Mouse (Mus musculus): ENCODE measurements around the gene Txn2. TPM values are rescaled to one million over a fixed set of nuclear protein-coding genes. Genes with fewer than 3 reads are reported as not detected.

Txn2 gene
- polyA plus RNA-seq, 1 experiment from 2014 or later, result 315 TPM

DNA sequence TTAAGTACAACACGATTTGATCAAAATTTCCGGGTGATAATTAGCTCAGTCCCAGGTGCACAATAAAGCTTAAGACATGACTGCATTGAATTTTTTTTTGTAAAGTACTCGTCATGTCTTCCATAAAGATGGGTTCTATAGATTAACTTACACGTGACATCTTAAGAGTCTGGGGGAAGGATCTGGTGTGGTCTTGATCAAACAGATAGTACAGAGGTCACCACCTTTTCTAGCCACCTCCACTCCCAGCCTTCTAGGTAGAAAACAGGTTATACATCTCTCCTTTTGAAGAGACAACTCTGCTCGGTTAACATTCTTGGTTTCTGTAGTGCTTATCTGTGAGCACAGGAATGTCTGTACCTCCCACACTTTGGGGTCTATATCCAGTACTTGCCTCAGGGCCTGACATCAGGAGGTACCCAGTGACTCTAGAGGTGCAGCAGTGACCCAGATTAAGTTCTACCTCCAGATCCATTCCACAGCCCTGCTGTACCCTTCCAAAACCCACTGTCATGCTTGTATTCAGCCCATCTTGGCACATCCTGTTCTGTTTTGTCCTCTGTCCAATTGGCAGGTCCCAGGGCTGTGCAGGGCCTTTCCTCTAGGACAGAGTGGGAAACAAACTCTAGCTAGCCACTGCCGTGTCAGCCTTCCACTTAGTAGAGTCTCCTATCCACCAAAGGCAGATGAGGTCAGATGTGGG is 2.3 kb upstream of the Txn2 start:
- 0 out of 2 replicates have a peak, but pooled peaks cover 8% of the 10 kb centered on the region for H3K27me3 ChIP-seq (ENCODE audit: insufficient read depth, poor library complexity, severe bottlenecking)
- peaks cover 25% of the 10 kb centered on the region for H3K4me1 ChIP-seq
- no peaks in the 10 kb centered on the region for H3K9me3 ChIP-seq
- WGBS, result 65% methylated on average over 6 of the region's 6 CpGs
- no peak overlapping the region for H3K4me3 ChIP-seq
- no peak for DNase-seq (ENCODE audit: low spot score)
- H3K27ac ChIP-seq, result no peak overlapping the region
- H3K36me3 ChIP-seq, result peaks cover 16% of the 10 kb centered on the region; the same call in 1 of the 2 replicates

DNA sequence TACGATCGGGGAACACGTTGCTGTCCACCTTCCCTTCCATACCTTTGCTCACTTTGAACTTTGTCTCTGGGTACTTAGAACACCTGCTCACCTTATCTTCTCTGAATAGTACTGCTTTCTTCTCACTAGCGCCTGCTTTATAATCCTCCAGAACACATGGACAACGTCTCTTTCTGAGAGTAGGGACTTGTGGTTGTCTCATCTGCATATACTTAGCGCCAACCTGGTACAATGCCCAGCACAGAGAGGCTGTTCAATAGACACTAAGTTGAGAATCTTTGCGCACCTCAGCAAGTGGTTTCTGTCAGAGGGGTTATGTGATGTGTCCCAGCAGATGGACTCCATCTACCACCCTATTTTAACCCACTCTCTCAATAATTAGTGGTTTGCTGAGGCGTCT is 998 bp upstream of the Txn2 start:
- H3K9me3 ChIP-seq, result no peaks in the 10 kb centered on the region
- peak overlapping the region; percentile 81 for H3K4me3 ChIP-seq
- peaks cover 25% of the 10 kb centered on the region for H3K4me1 ChIP-seq
- no peak for DNase-seq (ENCODE audit: low spot score)
- H3K27me3 ChIP-seq (ENCODE audit: insufficient read depth, poor library complexity, severe bottlenecking), result 0 out of 2 replicates have a peak, but pooled peaks cover 3% of the 10 kb centered on the region
- WGBS, result 54% methylated on average over 8 of the region's 8 CpGs
- 0 out of 2 replicates have a peak overlapping the region, but pooled peaks have one; percentile 94 for H3K27ac ChIP-seq
- H3K36me3 ChIP-seq, result peaks cover 26% of the 10 kb centered on the region

DNA sequence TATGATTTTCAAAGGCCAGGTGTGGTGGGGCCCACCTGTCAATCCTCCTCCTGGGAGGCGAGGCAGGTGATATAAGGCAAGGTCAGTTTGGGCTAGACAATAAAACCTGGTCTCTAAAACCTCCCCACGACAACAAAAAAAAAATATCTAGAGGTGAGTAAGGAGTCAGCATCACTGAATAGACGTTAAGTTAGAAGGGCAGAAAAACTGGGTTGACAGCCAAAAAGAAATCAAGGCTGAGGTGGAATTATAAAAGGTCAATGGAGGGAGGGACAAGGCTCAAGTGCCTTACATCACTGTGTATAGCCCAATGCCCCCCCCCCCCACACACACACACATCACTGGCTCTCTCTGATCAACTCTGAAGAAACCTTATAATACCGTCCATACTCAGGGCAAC is 715 bp downstream of the Txn2 start:
- Histone ChIP-seq H3K9me3 (no peaks in the 10 kb centered on the region), H3K4me3 (peak overlapping the region; percentile 81), H3K36me3 (peaks cover 42% of the 10 kb centered on the region), H3K27ac (peak overlapping the region; percentile 94), H3K4me1 (peaks cover 16% of the 10 kb centered on the region), H3K27me3 (ENCODE audit: insufficient read depth, poor library complexity, severe bottlenecking) (no peaks in the 10 kb centered on the region)
- no peak for DNase-seq (ENCODE audit: low spot score)
- WGBS, result 30% methylated on average over 4 of the region's 4 CpGs

DNA sequence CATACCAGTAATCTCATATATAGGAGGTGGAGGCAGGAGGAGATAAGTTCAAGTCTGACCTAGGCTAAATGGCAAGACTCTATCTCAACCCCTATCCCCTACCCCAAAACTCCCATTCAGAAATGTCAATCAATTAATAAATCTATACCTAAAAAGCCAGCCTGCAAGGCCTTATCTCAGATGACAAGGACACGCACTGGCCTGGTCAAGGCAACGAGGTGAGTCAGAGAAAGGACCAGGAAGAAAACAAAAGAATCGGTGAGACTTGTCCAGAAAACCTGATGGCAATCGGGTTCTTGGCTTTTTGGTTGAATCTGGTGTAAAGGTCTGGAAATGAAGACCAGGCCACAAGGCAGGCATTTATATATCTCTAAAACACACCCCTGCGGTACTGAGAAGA is 1.9 kb downstream of the Txn2 start:
- H3K4me3 ChIP-seq, result no peak overlapping the region
- H3K9me3 ChIP-seq, result no peaks in the 10 kb centered on the region
- DNase-seq (ENCODE audit: low spot score), result no peak
- no peaks in the 10 kb centered on the region for H3K27me3 ChIP-seq (ENCODE audit: insufficient read depth, poor library complexity, severe bottlenecking)
- no peak overlapping the region for H3K27ac ChIP-seq
- peaks cover 16% of the 10 kb centered on the region for H3K4me1 ChIP-seq
- peaks cover 53% of the 10 kb centered on the region for H3K36me3 ChIP-seq
- 91% methylated on average over 5 of the region's 5 CpGs for WGBS

DNA sequence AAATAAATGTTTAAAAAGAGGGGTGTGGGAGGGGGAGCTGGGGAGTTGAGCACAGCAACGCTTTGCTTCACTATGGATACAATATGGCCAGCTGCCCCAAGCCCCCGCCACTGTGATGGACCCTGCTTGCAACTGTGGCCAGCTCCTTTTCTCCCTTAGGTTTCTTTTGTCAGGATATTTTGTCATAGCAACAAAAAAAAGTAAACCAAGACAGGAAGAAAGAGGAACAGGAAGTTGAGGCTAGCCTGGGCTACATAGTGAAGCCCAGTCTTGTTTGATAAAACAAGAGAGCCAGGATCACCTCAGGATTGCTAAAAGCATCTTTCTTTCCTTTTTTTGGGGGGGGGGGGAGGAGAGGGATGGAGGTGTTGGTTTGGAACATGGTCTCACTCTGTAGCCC is 3.6 kb downstream of the Txn2 start:
- H3K36me3 ChIP-seq, result peaks cover 69% of the 10 kb centered on the region
- DNase-seq (ENCODE audit: low spot score), result no peak
- no peak overlapping the region for H3K27ac ChIP-seq
- H3K4me1 ChIP-seq, result peaks cover 21% of the 10 kb centered on the region
- WGBS, result 94% methylated on average over 2 of the region's 2 CpGs
- H3K4me3 ChIP-seq, result no peak overlapping the region
- no peaks in the 10 kb centered on the region for H3K27me3 ChIP-seq (ENCODE audit: insufficient read depth, poor library complexity, severe bottlenecking)
- H3K9me3 ChIP-seq, result no peaks in the 10 kb centered on the region

DNA sequence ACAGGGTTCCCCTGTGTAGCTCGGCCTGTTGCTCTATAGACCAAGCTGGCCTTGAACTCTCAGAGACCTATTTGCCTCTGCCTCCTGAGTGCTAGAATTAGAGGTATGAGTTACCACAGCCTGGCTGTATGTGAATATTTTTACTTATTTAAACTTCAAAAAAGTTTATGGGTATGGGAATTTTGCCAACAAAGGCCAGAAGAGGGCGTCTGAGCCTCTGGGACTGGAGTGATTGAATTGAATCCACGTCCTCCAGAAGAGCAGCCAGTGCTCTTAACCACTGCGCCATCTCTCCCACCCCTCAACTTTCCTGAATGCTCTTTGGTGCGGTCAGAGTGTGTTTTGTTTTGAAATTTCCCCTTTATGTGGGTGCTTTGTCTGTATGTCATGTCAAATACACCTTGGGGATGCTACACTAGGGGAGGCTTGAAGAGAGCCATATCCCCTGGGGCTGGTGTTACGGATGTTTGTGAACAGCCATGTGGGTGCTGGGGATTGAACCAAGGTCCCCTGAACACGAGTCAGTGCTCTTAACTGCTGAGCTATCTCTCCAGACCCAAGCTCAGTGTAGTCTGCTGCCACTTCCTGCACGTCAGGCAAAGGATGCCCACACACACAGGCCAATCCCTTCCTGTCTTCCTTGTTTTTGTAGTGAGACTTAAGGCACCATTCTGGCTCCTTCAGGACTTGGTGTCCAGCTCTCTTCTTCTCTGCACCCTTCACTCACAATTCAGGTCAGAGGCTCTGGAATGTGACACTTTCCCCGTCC is 5.4 kb downstream of the Txn2 start:
- no peak for DNase-seq (ENCODE audit: low spot score)
- H3K36me3 ChIP-seq, result peaks cover 85% of the 10 kb centered on the region
- no peaks in the 10 kb centered on the region for H3K27me3 ChIP-seq (ENCODE audit: insufficient read depth, poor library complexity, severe bottlenecking)
- WGBS, result 72% methylated on average over 9 of the region's 9 CpGs
- H3K9me3 ChIP-seq, result no peaks in the 10 kb centered on the region
- no peak overlapping the region for H3K4me3 ChIP-seq
- H3K27ac ChIP-seq, result no peak overlapping the region
- H3K4me1 ChIP-seq, result peaks cover 12% of the 10 kb centered on the region

DNA sequence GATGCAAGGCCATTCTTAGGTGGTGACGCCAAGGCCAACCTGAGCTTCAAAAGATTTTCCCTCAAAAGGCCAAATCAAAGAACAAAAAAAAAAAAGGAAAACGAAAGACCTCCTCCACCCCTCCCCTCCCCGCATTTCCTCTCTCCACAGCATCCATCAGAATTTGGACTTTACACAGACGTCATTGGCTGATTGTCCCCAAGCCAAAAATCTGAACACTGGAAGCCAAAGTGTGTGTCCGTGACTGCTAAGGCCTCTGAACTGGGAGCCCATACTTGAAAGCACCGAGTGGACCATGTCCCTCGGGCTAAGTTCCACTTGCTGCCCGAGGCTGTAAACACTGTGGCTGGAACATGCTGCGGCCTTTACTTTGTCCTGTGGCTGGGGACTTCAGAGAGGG is 6.1 kb downstream of the Txn2 start:
- no peaks in the 10 kb centered on the region for H3K9me3 ChIP-seq
- WGBS, result 84% methylated on average over 9 of the region's 9 CpGs

DNA sequence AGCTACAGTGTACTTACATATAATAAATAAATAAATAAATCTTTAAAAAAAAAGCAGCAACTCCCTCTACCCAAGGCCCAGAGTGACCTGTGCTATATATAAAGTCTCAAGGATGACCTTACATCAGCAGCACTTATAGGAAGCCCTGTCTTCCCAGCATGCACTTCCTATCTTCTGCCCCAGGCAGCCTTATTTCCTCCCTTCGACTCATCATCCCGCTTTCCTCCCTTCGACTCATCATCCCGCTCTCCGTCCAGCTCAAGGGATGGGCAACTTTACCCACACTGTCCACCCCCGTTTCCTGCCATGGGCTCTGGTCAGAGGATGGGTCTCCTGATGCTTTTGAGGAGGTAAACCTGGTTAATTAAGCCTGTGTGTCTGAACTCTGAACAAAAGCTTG is 7.2 kb downstream of the Txn2 start:
- 89% methylated on average over 6 of the region's 6 CpGs for WGBS

More for the DNA sequence above, 6.1 kb downstream of the Txn2 start:
- no peak for DNase-seq (ENCODE audit: low spot score)
- H3K27me3 ChIP-seq (ENCODE audit: insufficient read depth, poor library complexity, severe bottlenecking), result no peaks in the 10 kb centered on the region
- peaks cover 92% of the 10 kb centered on the region for H3K36me3 ChIP-seq
- no peak overlapping the region for H3K27ac ChIP-seq
- peaks cover 8% of the 10 kb centered on the region for H3K4me1 ChIP-seq
- no peak overlapping the region for H3K4me3 ChIP-seq

DNA sequence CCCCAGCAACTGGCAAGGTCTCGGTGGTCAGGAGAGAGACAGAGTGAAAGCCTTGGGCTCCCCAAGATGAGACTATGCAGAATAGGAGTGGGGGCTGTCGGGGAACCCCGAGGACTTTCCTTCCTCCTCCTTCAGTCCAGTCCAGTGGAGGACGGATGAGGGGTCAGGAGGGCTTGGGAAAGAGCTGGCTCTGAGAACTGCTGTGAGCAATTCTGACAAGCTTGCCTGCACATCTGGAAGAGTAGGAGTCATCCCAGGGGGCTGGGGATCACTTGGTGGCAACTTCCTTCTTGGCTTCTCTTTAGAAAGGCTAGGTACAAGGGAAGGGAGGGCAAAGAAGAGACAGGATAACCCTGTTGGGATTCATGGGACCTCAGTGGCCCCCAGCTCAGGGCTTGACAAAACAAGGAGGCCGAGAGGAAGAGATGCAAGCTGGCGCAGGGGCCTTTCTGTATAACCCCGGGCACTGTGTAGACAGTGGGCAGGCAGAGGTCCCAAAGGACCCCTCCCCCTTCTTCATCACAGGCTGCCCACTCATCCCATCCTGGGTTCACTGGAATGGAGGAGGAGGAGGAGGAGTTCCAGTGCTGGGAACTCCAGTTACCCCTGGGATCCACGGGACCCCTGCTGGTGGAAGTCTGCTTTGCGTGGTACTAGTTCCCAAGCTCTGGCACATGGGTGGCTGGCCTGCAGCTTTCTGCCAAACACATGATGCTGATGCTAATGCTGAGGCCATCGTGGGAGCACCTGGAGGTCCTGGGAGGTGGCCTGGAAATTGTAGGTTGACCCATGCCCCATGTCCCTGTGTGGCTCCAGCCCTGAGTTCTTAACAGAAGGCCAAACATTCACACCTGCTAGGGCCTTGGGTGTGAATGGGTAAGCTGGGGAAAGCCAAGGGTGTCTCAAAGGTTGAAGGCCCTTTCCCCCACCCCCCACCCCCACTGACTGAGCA is 8.0 kb downstream of the Txn2 start:
- Histone ChIP-seq H3K27me3 (ENCODE audit: insufficient read depth, poor library complexity, severe bottlenecking) (no peaks in the 10 kb centered on the region), H3K27ac (no peak overlapping the region), H3K4me1 (0 out of 2 replicates have a peak, but pooled peaks cover 5% of the 10 kb centered on the region), H3K4me3 (no peak overlapping the region), H3K9me3 (no peaks in the 10 kb centered on the region), H3K36me3 (peaks cover 88% of the 10 kb centered on the region)
- 89% methylated on average over 10 of the region's 10 CpGs for WGBS
- no peak for DNase-seq (ENCODE audit: low spot score)

More for the DNA sequence above, 7.2 kb downstream of the Txn2 start:
- no peaks in the 10 kb centered on the region for H3K27me3 ChIP-seq (ENCODE audit: insufficient read depth, poor library complexity, severe bottlenecking)
- H3K4me1 ChIP-seq, result 0 out of 2 replicates have a peak, but pooled peaks cover 5% of the 10 kb centered on the region
- no peaks in the 10 kb centered on the region for H3K9me3 ChIP-seq
- no peak for DNase-seq (ENCODE audit: low spot score)
- H3K27ac ChIP-seq, result no peak overlapping the region
- no peak overlapping the region for H3K4me3 ChIP-seq
- peaks cover 86% of the 10 kb centered on the region for H3K36me3 ChIP-seq

DNA sequence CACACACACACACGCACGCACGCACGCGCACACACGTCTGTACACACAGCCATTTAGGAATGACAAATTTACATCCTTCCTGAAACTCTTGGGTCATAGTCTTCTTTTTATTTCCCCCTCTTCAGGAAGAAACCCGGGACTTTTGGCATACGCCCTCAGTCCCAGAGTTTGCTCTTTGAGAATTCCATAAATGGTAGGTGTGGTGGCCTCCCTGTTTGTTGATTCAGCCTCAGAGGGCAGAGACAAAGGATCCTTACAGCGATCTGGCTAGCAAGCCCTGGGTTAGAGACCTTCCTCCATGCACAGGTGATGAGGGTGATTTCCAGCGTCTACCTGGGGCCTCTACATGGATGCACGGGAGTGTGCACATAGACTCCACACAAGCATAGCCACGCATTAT is 9.4 kb downstream of the Txn2 start:
- Histone ChIP-seq H3K9me3 (no peaks in the 10 kb centered on the region), H3K27me3 (ENCODE audit: insufficient read depth, poor library complexity, severe bottlenecking) (no peaks in the 10 kb centered on the region), H3K27ac (no peak overlapping the region), H3K4me1 (0 out of 2 replicates have a peak, but pooled peaks cover 5% of the 10 kb centered on the region), H3K4me3 (no peak overlapping the region), H3K36me3 (peaks cover 90% of the 10 kb centered on the region)
- DNase-seq (ENCODE audit: low spot score), result no peak
- 93% methylated on average over 12 of the region's 12 CpGs for WGBS

DNA sequence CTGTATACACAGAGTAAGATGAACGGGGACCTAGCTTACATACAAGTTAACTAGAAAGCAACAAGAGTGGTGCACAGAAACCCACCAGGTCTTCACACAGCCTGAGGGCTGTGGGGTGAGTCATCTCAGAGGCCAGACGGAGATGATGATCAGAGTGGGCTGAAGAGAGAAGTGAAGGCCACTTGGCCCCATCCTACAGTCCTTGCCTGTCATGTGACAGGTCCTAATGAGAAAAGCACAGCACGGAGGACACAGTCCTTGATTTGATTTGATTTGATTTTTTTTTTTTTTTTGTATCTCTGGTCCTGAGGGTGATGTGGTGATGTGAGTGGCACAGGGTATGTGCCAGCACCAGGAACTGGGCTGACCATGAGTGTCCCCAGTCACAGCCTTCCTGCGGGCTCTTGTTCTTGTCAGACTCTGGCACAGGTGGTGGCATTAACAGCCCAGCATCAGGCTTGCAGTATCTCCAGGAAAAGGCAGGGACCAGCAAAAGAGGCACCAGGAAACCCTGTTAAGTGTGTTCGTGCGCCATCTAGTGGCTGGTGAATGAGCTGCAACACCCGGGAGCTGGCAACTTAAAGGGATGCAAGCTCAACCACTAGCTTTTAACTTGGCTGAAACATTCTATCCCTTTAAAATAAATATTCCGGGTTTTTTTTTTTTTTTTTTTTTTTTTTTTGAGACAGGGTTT is 11.8 kb downstream of the Txn2 start:
- no peak overlapping the region for H3K4me3 ChIP-seq
- 40% methylated on average over 8 of the region's 8 CpGs for WGBS
- peak; percentile 92 for DNase-seq (ENCODE audit: low spot score)
- peaks cover 20% of the 10 kb centered on the region for H3K4me1 ChIP-seq
- H3K27me3 ChIP-seq (ENCODE audit: insufficient read depth, poor library complexity, severe bottlenecking), result no peaks in the 10 kb centered on the region
- no peaks in the 10 kb centered on the region for H3K9me3 ChIP-seq
- peaks cover 74% of the 10 kb centered on the region for H3K36me3 ChIP-seq
- H3K27ac ChIP-seq, result no peak overlapping the region

DNA sequence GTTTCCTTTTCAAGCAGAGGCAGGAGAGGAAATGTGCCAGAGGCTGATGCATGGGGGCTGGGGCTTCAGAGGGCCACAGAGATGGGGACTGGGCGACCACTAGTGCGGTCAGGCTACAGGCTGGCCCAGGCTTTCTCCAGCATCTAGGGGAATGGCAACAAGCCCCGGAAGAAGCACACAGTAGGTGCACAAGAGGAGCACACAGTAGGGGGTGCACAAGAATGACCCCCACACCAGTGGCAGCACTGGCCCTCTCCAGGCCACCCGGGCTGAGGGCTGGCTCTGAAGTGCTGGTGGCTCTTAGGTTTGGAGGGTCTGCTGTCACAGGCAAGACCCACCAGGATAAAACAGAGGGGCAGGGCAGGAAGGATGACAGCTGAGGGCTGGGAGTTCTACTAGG is 13.5 kb downstream of the Txn2 start:
- H3K36me3 ChIP-seq, result peaks cover 58% of the 10 kb centered on the region
- H3K27ac ChIP-seq, result no peak overlapping the region
- WGBS, result 92% methylated on average over 4 of the region's 4 CpGs
- no peak for DNase-seq (ENCODE audit: low spot score)
- no peaks in the 10 kb centered on the region for H3K27me3 ChIP-seq (ENCODE audit: insufficient read depth, poor library complexity, severe bottlenecking)
- H3K4me1 ChIP-seq, result peaks cover 30% of the 10 kb centered on the region
- no peaks in the 10 kb centered on the region for H3K9me3 ChIP-seq
- no peak overlapping the region for H3K4me3 ChIP-seq
